Mouse (Mus musculus) ES-Bruce4 (cell line): ENCODE data around the gene Mgat3.

Source experiments
- CTCF ChIP-seq: IDR thresholded peaks from one replicate; pipeline ENCODE4 v1.8.1; 2011; ENCODE audit warnings: low read depth, low read length
- POLR2A ChIP-seq: IDR thresholded peaks from one replicate; pipeline ENCODE4 v1.8.1; 2011; ENCODE audit warnings: low read length; ENCODE audit not compliant: insufficient read depth

- TF ChIP-seq POLR2A = no peak
- peak; percentile 60 for TF ChIP-seq CTCF
Observed at GRCm38 (mm10) chr15:80132993-80133586, 40.4 kb upstream of the Mgat3 start, which contains the start of gene Tab1.
